Mouse (Mus musculus) liver, embryonic 11.5 days (tissue): Measurements from ENCODE around the gene Mid1. TPM values are rescaled to one million over a fixed set of nuclear protein-coding genes. Genes with fewer than 3 reads are reported as not detected.

Source experiments
- ATAC-seq: fragments of 200-750 bp; cut with Nextera tagmentation; replicated peaks from 2 replicates; pipeline ENCODE4 v1.8.0; 2017; ENCODE audit warnings: moderate number of reproducible peaks, mild to moderate bottlenecking, moderate TSS enrichment, moderate library complexity; ENCODE audit not compliant: low FRiP score
- DNase-seq: peaks from one replicate; pipeline ENCODE4 v3.0.0-alpha.2; 2017; ENCODE audit warnings: low spot score
- H3K27ac ChIP-seq: fragments of 300-500 bp; sonication (generic); 2 replicates; pipeline ENCODE4 v1.5.1; 2014; ENCODE audit warnings: mild to moderate bottlenecking, low read depth, low read length, control low read depth
- H3K27me3 ChIP-seq: fragments of 300-500 bp; sonication (generic); replicated peaks from 2 replicates; pipeline ENCODE4 v1.6.1; 2014; ENCODE audit warnings: low read length, mixed read lengths; ENCODE audit not compliant: control insufficient read depth, insufficient read depth
- H3K36me3 ChIP-seq: fragments of 300-500 bp; sonication (generic); 2 replicates; pipeline ENCODE4 v1.6.1; 2014; ENCODE audit warnings: mild to moderate bottlenecking, low read length, moderate library complexity, mixed read lengths; ENCODE audit not compliant: control insufficient read depth, insufficient read depth
- H3K4me1 ChIP-seq: fragments of 300-500 bp; sonication (generic); replicated peaks from 2 replicates; pipeline ENCODE4 v1.6.1; 2014; ENCODE audit warnings: low read length, mixed read lengths; ENCODE audit not compliant: control insufficient read depth, insufficient read depth
- H3K4me2 ChIP-seq: fragments of 300-500 bp; sonication (generic); 2 replicates; pipeline ENCODE4 v1.6.1; 2014; ENCODE audit warnings: mild to moderate bottlenecking, control low read depth, moderate library complexity
- H3K4me3 ChIP-seq: fragments of 300-500 bp; sonication (generic); 2 replicates; pipeline ENCODE4 v1.5.1; 2014; ENCODE audit warnings: low read depth, low read length, control low read depth
- H3K9ac ChIP-seq: fragments of 300-500 bp; sonication (generic); 2 replicates; pipeline ENCODE4 v1.6.1; 2014; ENCODE audit warnings: low read depth, low read length, control low read depth
- H3K9me3 ChIP-seq: fragments of 300-500 bp; sonication (generic); 2 replicates; pipeline ENCODE4 v1.6.1; 2016; ENCODE audit warnings: low read length, inconsistent platforms, mixed read lengths; ENCODE audit not compliant: control insufficient read depth
- WGBS: fragments of 180-500 bp; shearing (Covaris S2); extraction: QIAGEN DNeasy Blood & Tissue Kit; methylation state at CpG from one replicate; pipeline ENCODE4 v1.1.7; 2014; 5-methylcytosine and 5-hydroxymethylcytosine counted together
- polyA plus RNA-seq: library from polyadenylated mRNA; unstranded; fragments of >200 nt; fragmentation: Nextera tagmentation; extraction: Ambion mirVana; gene quantifications from 2 replicates; pipeline ENCODE4 v1.2.1, GENCODE M21; 2014

Gene Mid1
- polyA plus RNA-seq, 1 experiment from 2014 or later, result 6.7 TPM

- no peaks in the 10 kb centered on the region for H3K4me1 ChIP-seq
- no peak overlapping the region for H3K4me3 ChIP-seq
- H3K27ac ChIP-seq, result no peak overlapping the region
- peaks cover 26% of the 10 kb centered on the region for H3K27me3 ChIP-seq
- H3K4me2 ChIP-seq, result no peak overlapping the region
- H3K36me3 ChIP-seq, result no peaks in the 10 kb centered on the region
- ATAC-seq (no peak), DNase-seq (no peak)
- 82% methylated on average over 1 of the region's 1 CpGs for whole genome bisulfite sequencing
- H3K9ac ChIP-seq, result no peak overlapping the region
- H3K9me3 ChIP-seq, result no peaks in the 10 kb centered on the region
These were observed 197.2 kb downstream of the Mid1 start for GRCm38 (mm10) chrX:169882220-169882609.

- no peak for DNase-seq
- WGBS, result 62% methylated on average over 8 of the region's 8 CpGs
- H3K4me2 ChIP-seq, result no peak overlapping the region
These were observed 198.7 kb downstream of the Mid1 start for GRCm38 (mm10) chrX:169883536-169884272.

GRCm38 (mm10) chrX:169890541-169890940 is 205.5 kb downstream of the Mid1 start:
- Histone ChIP-seq H3K4me1 (no peaks in the 10 kb centered on the region), H3K4me2 (no peak overlapping the region), H3K9me3 (no peaks in the 10 kb centered on the region), H3K27ac (no peak overlapping the region), H3K36me3 (no peaks in the 10 kb centered on the region), H3K9ac (no peak overlapping the region), H3K27me3 (peaks cover 4% of the 10 kb centered on the region; the same call in 1 of the 2 replicates), H3K4me3 (no peak overlapping the region)
- no peak for DNase-seq
- ATAC-seq, result no peak
- 78% methylated on average over 4 of the region's 4 CpGs for WGBS

More at GRCm38 (mm10) chrX:169883536-169884272, 198.7 kb downstream of the Mid1 start:
- Histone ChIP-seq H3K36me3 (no peaks in the 10 kb centered on the region), H3K27me3 (peaks cover 26% of the 10 kb centered on the region), H3K4me1 (no peaks in the 10 kb centered on the region), H3K9me3 (no peaks in the 10 kb centered on the region), H3K4me3 (no peak overlapping the region), H3K9ac (no peak overlapping the region), H3K27ac (no peak overlapping the region)
- ATAC-seq, result no peak

- no peak for ATAC-seq
These were observed 207.1 kb downstream of the Mid1 start for GRCm38 (mm10) chrX:169892100-169892499.

GRCm38 (mm10) chrX:169892631-169893030 is 207.6 kb downstream of the Mid1 start:
- Histone ChIP-seq H3K9ac (no peak overlapping the region), H3K9me3 (no peaks in the 10 kb centered on the region), H3K4me3 (no peak overlapping the region), H3K36me3 (no peaks in the 10 kb centered on the region), H3K4me2 (no peak overlapping the region), H3K27ac (no peak overlapping the region), H3K27me3 (no peaks in the 10 kb centered on the region), H3K4me1 (no peaks in the 10 kb centered on the region)
- 73% methylated on average over 2 of the region's 2 CpGs for WGBS
- ATAC-seq (no peak), DNase-seq (no peak)

More at GRCm38 (mm10) chrX:169892100-169892499, 207.1 kb downstream of the Mid1 start:
- no peak overlapping the region for H3K9ac ChIP-seq
- no peaks in the 10 kb centered on the region for H3K4me1 ChIP-seq
- no peak overlapping the region for H3K4me2 ChIP-seq
- no peak for DNase-seq
- H3K4me3 ChIP-seq, result no peak overlapping the region
- H3K27me3 ChIP-seq, result no peaks in the 10 kb centered on the region
- no peaks in the 10 kb centered on the region for H3K36me3 ChIP-seq
- no peaks in the 10 kb centered on the region for H3K9me3 ChIP-seq
- no peak overlapping the region for H3K27ac ChIP-seq

- Histone ChIP-seq H3K27ac (no peak overlapping the region), H3K9me3 (no peaks in the 10 kb centered on the region), H3K4me1 (no peaks in the 10 kb centered on the region), H3K4me3 (no peak overlapping the region), H3K27me3 (no peaks in the 10 kb centered on the region), H3K4me2 (no peak overlapping the region), H3K9ac (no peak overlapping the region), H3K36me3 (no peaks in the 10 kb centered on the region)
- ATAC-seq (no peak), DNase-seq (no peak)
- WGBS, result 37% methylated on average over 3 of the region's 3 CpGs
These were observed 214.4 kb downstream of the Mid1 start for GRCm38 (mm10) chrX:169899227-169899950.

GRCm38 (mm10) chrX:169902860-169903259 is 217.9 kb downstream of the Mid1 start:
- no peak for ATAC-seq
- H3K9me3 ChIP-seq, result no peaks in the 10 kb centered on the region
- H3K27ac ChIP-seq, result no peak overlapping the region

GRCm38 (mm10) chrX:169903656-169904055 is 218.7 kb downstream of the Mid1 start:
- no peak overlapping the region for H3K27ac ChIP-seq
- DNase-seq (no peak), ATAC-seq (no peak)
- no peak overlapping the region for H3K4me3 ChIP-seq
- no peaks in the 10 kb centered on the region for H3K9me3 ChIP-seq
- H3K4me2 ChIP-seq, result no peak overlapping the region
- no peaks in the 10 kb centered on the region for H3K36me3 ChIP-seq
- H3K9ac ChIP-seq, result no peak overlapping the region
- no peaks in the 10 kb centered on the region for H3K4me1 ChIP-seq
- H3K27me3 ChIP-seq, result peaks cover 4% of the 10 kb centered on the region
- WGBS, result 64% methylated on average over 2 of the region's 2 CpGs

More at GRCm38 (mm10) chrX:169902860-169903259, 217.9 kb downstream of the Mid1 start:
- Histone ChIP-seq H3K4me3 (no peak overlapping the region), H3K36me3 (no peaks in the 10 kb centered on the region), H3K4me1 (no peaks in the 10 kb centered on the region), H3K9ac (no peak overlapping the region), H3K4me2 (no peak overlapping the region), H3K27me3 (peaks cover 4% of the 10 kb centered on the region; the same call in 1 of the 2 replicates)
- no peak for DNase-seq
